Mouse (Mus musculus) G1E (cell line): Measurements from ENCODE around the gene Olfr1370.
A peak's percentile ranks its signal among the peaks of the same experiment; 100 is the strongest.

Experiments used
- CTCF ChIP-seq: IDR thresholded peaks from 2 replicates; pipeline ENCODE4 v1.5.1; 2012; ENCODE audit warnings: low read depth, low read length, inconsistent platforms, mixed read lengths
- POLR2AphosphoS5 ChIP-seq: IDR thresholded peaks from 2 replicates; pipeline ENCODE4 v1.6.1; 2012; ENCODE audit warnings: low read depth, low read length, inconsistent platforms; ENCODE audit not compliant: insufficient replicate concordance
- TAL1 ChIP-seq: conservative IDR thresholded peaks from 2 replicates; pipeline ENCODE4 v1.6.1; 2012; ENCODE audit warnings: low read depth, low read length, inconsistent platforms, mixed read lengths

- TF ChIP-seq CTCF (no peak), POLR2AphosphoS5 (no peak), TAL1 (peak; percentile 98)
Observed at GRCm38 (mm10) chr13:21114121-21114520, 39.4 kb upstream of the Olfr1370 start.
